Comparison of ENCODE assay signal across 24 mouse cellular contexts in the genomic region with DNA sequence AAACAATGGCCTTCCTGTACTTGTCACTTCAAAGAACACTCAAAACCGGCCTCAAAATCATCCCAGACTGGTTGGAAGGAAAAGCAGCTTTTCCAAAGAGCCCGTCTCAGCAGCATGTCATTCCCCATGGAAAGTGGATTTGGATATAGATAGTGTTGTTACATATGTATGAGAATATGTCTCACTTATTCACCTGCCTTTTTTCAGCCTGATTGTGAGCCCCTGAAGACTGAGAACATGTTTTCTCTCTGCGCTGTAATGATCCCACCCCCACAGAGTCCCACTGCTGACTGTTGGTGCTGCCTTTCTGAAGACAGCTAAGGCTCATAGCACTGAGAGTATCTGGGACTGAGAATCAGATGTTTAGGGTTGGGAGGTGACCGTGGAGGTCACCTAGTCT.
DNase-seq lines count a peak whose midpoint lies in the region; ATAC-seq and TF ChIP-seq lines count a peak whose summit lies in the region.
"Had no signal": no experiment of that assay in that cellular context is flagged by ENCODE, and none has a peak within 500 bp of the region (broad histone marks: within the 10 kb centered on the region; RNA-seq: fewer than 3 reads in every experiment).

No protein-coding gene starts in this region.

- 81% methylated on average over 4 of the region's 4 CpGs for WGBS in forebrain, embryonic 13.5 days
- WGBS in forebrain, embryonic 12.5 days: 87% methylated on average over 4 of the region's 4 CpGs
- 65% methylated on average over 4 of the region's 4 CpGs for WGBS in forebrain, postnatal 0 days
- 75% methylated on average over 4 of the region's 4 CpGs for WGBS in hindbrain, embryonic 12.5 days

- H3K9me3 ChIP-seq in forebrain, embryonic 13.5 days (replicated peaks): no peaks in the 10 kb centered on the region
- H3K9me3 ChIP-seq in forebrain, embryonic 12.5 days: no peaks in the 10 kb centered on the region
- no peaks in the 10 kb centered on the region for H3K9me3 ChIP-seq in forebrain, postnatal 0 days (ENCODE audit: low read length)
- no peaks in the 10 kb centered on the region for H3K9me3 ChIP-seq in hindbrain, embryonic 12.5 days (replicated peaks)
- H3K9me3 ChIP-seq: embryonic facial prominence, embryonic 13.5 days; heart, embryonic 10.5 days; hindbrain, embryonic 13.5 days had no signal

- no peak for TF ChIP-seq CTCF in forebrain, postnatal 0 days (IDR thresholded peaks at IDR 0.05; ENCODE audit: low read depth)

- H3K36me3 ChIP-seq in forebrain, embryonic 13.5 days (ENCODE audit: poor library complexity, severe bottlenecking): no peaks in the 10 kb centered on the region
- H3K36me3 ChIP-seq in forebrain, embryonic 12.5 days (replicated peaks): no peaks in the 10 kb centered on the region
- H3K36me3 ChIP-seq in forebrain, postnatal 0 days (ENCODE audit: insufficient read depth): no peaks in the 10 kb centered on the region
- H3K36me3 ChIP-seq in hindbrain, embryonic 12.5 days: no peaks in the 10 kb centered on the region
- H3K36me3 ChIP-seq: embryonic facial prominence, embryonic 13.5 days; G1E; heart, embryonic 10.5 days; hindbrain, embryonic 13.5 days had no signal

- no peaks in the 10 kb centered on the region for H3K27me3 ChIP-seq in forebrain, embryonic 13.5 days
- H3K27me3 ChIP-seq in forebrain, embryonic 12.5 days: no peaks in the 10 kb centered on the region
- H3K27me3 ChIP-seq in forebrain, postnatal 0 days (ENCODE audit: insufficient read depth, low read length): no peaks in the 10 kb centered on the region
- no peaks in the 10 kb centered on the region for H3K27me3 ChIP-seq in hindbrain, embryonic 12.5 days
- H3K27me3 ChIP-seq: embryonic facial prominence, embryonic 13.5 days; hindbrain, embryonic 13.5 days had no signal

- H3K4me1 ChIP-seq in forebrain, embryonic 13.5 days: no peaks in the 10 kb centered on the region
- H3K4me1 ChIP-seq in forebrain, embryonic 12.5 days: no peaks in the 10 kb centered on the region
- H3K4me1 ChIP-seq in forebrain, postnatal 0 days (ENCODE audit: insufficient read depth): no peaks in the 10 kb centered on the region
- H3K4me1 ChIP-seq in hindbrain, embryonic 12.5 days: no peaks in the 10 kb centered on the region
- H3K4me1 ChIP-seq: embryonic facial prominence, embryonic 13.5 days; hindbrain, embryonic 13.5 days had no signal

- DNase-seq in frontal cortex, postnatal 36 days (ENCODE audit: low spot score in 2 of 2): peak; percentile 7 to 22
- no peak for DNase-seq in frontal cortex, postnatal 14 days (ENCODE audit: low spot score in 2 of 2)
- peak; percentile 21 for DNase-seq in right cerebral cortex, adult 18-20 months
- no peak for DNase-seq in right cerebral cortex, postnatal 14 days
- peak; percentile 48 for DNase-seq in forebrain, postnatal 0 days
- DNase-seq: adrenal gland, adult 8-10 months; adrenal gland, postnatal 36 days; B cell, adult 2 months; cerebellum, adult 11-12 months; cerebellum, adult 9-10 months; cerebellum, postnatal 25 days; gastrocnemius, postnatal 10 days; heart, adult 18-20 months; heart, postnatal 10 days; heart, postnatal 4 days had no signal

- no peak overlapping the region for H3K27ac ChIP-seq in forebrain, embryonic 13.5 days
- H3K27ac ChIP-seq in forebrain, embryonic 12.5 days: no peak overlapping the region
- peak overlapping the region; percentile 57 for H3K27ac ChIP-seq in forebrain, postnatal 0 days (ENCODE audit: low read depth, low read length)
- no peak overlapping the region for H3K27ac ChIP-seq in hindbrain, embryonic 12.5 days
- H3K27ac ChIP-seq: embryonic facial prominence, embryonic 13.5 days; heart, embryonic 10.5 days; hindbrain, embryonic 13.5 days; hindbrain, postnatal 0 days had no signal

- H3K4me3 ChIP-seq in forebrain, embryonic 13.5 days: no peak overlapping the region
- no peak overlapping the region for H3K4me3 ChIP-seq in forebrain, embryonic 12.5 days (replicated peaks)
- no peak overlapping the region for H3K4me3 ChIP-seq in forebrain, postnatal 0 days (ENCODE audit: low read depth, low read length)
- no peak overlapping the region for H3K4me3 ChIP-seq in hindbrain, embryonic 12.5 days
- H3K4me3 ChIP-seq: embryonic facial prominence, embryonic 13.5 days; heart, embryonic 10.5 days; hindbrain, embryonic 13.5 days had no signal

- no peak overlapping the region for H3K4me2 ChIP-seq in forebrain, embryonic 13.5 days
- H3K4me2 ChIP-seq in forebrain, embryonic 12.5 days: no peak overlapping the region
- H3K4me2 ChIP-seq in forebrain, postnatal 0 days (ENCODE audit: low read depth): no peak overlapping the region
- no peak overlapping the region for H3K4me2 ChIP-seq in hindbrain, embryonic 12.5 days (replicated peaks)
- H3K4me2 ChIP-seq: embryonic facial prominence, embryonic 13.5 days; hindbrain, embryonic 13.5 days had no signal

- H3K9ac ChIP-seq in forebrain, embryonic 13.5 days: no peak overlapping the region
- H3K9ac ChIP-seq in forebrain, embryonic 12.5 days: no peak overlapping the region
- H3K9ac ChIP-seq in forebrain, postnatal 0 days: no peak overlapping the region
- H3K9ac ChIP-seq in hindbrain, embryonic 12.5 days: no peak overlapping the region
- H3K9ac ChIP-seq: embryonic facial prominence, embryonic 13.5 days; hindbrain, embryonic 13.5 days had no signal

- ATAC-seq in forebrain, embryonic 13.5 days: peak; percentile 50; the same call in 1 of the 2 replicates
- no peak for ATAC-seq in forebrain, embryonic 12.5 days (ENCODE audit: low FRiP score)
- ATAC-seq in forebrain, postnatal 0 days: peak; percentile 72
- no peak for ATAC-seq in hindbrain, embryonic 12.5 days (ENCODE audit: low FRiP score)
- ATAC-seq: CD4-positive, CD25-positive, alpha-beta regulatory T cell, adult 4 months; hindbrain, postnatal 0 days had no signal

Comparison
In these comparisons a context has a peak if more than half of its experiments do, and no peak if none do; other contexts are left out.
1. ATAC-seq: peak in forebrain, embryonic 13.5 days (single experiment) and forebrain, postnatal 0 days (single experiment); none in forebrain, embryonic 12.5 days (single experiment) and hindbrain, embryonic 12.5 days (single experiment).
2. DNase-seq: peak in frontal cortex, postnatal 36 days (2 of 2), right cerebral cortex, adult 18-20 months (single experiment) and forebrain, postnatal 0 days (single experiment); none in frontal cortex, postnatal 14 days (0 of 2) and right cerebral cortex, postnatal 14 days (single experiment).